Mouse (Mus musculus): ENCODE measurements around the gene Rassf3. TPM values are rescaled to one million over a fixed set of nuclear protein-coding genes. Genes with fewer than 3 reads are reported as not detected.

Rassf3 gene
- polyA plus RNA-seq, 1 experiment from 2014 or later: 6.2 TPM

DNA sequence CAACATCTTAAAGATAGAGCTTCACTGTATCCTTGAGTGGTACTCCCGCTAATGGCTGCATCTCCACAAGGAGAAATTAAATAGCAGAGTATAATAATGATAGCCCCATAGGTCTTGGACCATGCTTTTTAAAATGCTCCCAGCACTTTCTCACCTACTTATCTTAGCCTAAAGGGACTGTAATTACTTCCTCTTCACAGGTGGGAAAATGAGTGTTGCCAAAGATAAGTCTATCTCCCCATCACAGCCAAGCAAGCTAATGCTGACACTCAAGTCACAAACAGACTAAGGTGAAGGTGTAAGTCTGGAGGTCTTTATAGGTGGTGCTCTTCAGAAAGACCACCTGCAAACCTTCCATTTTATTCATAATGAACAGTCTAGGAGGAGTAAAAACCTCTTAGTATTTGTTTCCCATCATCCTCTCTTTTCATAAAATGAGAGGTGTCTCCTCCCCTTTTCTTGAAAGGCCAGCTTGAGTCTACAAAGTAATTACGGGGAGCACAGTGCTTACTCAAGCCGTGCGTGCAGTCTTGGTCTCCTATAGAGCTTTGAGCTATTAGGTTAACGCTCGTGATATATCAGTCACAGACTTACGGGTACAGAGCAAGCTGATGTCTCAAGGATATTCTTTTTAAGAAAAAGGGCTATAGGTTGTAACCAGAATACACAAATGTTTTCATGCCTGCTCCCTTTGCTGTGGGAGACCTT, 16.6 kb upstream of the Rassf3 start:
- no peak for DNase-seq (ENCODE audit: low spot score)

DNA sequence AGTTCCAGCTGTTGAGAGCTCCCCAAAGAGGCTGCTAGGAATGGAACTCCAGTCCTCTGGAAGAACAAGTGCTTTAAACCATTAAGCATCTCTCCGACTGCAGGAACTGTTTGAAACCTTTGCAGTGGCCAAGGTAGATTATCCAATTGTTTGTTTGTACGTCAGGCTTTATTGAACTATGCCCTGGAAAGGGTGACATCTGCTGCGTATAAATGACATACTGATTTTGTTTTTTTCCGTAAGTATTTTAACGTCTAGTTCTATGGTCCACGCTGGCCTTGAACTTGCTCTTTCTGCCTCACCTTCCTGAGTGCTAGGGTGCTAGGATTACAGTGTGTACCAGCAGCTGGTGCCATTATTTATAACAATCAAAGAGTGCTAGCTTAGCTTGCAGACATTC, 13.8 kb upstream of the Rassf3 start:
- no peak for DNase-seq (ENCODE audit: low spot score)

DNA sequence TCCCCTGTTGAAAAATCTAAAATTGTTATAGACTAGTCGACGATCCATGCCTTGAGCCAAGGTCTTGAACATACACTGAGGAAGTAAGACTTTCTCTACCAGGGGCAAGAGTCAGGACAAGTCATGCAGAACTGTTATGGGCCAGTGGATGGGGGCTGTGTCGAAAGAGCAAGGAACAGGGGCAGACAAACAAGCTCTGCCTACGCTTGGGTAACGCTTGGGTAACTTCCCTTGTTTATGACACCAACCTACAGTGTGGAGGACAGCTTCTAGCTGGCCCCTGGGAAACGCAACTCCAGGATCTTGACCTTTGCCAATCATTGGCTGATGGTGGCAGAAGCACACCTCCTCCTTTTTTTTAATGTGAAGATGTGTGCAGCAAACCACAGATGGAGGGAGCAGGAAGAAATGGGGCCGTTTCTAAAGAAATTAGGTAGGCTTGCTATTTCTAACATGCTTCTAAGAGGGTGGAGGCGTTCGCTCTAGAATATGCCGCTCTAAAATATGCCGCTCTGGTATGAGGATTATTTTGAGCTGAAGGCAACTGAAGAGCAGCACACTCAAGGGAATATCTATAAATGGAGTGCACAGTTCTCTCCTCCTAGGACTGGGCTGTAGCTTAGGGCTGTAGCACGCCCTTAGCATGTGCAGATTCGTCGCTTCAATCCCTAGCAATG, 12.6 kb upstream of the Rassf3 start:
- DNase-seq (ENCODE audit: low spot score): no peak

DNA sequence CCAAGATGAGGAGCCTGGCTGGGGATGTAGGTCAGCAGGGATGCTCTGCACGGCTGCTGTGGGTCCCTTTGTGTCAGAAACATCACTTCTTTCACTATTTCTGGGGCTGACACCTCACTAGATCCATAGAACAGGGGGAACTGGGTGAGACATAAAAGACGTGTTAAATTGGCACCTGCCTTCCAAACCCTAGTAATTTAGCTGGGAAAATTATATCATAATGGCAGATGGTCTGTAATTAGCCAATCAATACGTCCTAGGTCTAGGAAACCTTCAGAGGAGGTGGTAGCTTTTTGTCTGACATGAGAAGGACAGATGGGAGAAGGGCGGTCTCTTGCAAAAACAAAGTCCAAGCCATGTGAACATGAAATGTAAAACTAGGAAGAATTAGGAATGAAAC, 11.6 kb upstream of the Rassf3 start:
- no peak for DNase-seq (ENCODE audit: low spot score)

DNA sequence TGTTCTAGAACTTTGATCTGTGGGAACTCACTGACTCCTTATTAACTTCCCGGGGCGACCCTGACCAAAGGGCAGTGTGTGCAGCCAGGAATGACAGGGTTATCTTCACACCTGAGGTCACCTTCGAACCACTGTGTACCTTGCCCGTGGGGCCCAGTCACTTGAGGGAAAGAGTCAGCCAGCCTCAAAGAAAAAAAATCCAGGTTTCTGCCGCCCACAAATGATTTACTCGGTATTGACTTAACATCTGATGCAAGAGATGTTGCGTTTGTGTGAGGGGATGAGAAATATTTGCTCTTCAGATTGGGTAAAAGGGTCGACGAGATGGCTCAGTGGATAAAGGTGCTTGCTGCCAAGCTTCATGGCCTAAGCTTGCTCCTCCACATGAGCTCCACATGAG, 10.2 kb upstream of the Rassf3 start:
- DNase-seq (ENCODE audit: low spot score): no peak

DNA sequence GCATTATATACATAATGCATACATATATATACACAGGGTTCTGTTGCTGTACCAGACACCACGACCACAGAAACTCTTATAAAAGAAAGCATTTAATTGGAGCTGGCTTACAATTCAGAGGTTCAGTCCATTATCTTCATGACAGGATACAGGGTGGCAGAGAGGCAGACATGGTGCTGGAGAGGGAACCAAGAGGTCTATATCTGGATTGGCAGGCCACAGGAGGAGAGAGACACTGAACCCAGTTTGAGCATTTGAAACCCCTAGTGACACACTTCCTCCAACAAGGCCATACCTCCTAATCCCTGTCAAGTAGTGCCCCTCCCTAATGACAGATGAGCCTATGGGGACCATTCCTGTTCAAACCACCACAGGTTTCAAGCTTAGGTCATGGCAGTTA, 7.2 kb upstream of the Rassf3 start:
- no peak for DNase-seq (ENCODE audit: low spot score)

DNA sequence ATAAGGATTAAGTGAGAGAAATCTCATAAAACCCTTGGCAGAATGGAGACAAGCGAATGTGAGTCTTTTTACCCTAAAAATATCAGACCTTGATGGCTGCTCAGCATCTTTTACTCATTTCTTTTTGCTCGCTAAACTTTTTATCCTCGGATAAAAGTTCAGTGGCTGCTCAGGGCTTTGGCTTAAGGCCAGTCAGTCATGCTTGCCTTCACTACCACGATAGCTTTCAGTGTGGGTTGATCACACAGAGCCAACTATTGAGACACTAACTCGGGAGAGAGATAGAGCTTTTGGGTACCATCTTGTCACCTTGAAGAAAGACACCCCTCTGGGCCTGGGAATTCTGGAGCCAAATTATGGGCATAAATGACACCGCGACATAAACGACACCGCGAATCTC, 5.0 kb upstream of the Rassf3 start:
- DNase-seq (ENCODE audit: low spot score): no peak

DNA sequence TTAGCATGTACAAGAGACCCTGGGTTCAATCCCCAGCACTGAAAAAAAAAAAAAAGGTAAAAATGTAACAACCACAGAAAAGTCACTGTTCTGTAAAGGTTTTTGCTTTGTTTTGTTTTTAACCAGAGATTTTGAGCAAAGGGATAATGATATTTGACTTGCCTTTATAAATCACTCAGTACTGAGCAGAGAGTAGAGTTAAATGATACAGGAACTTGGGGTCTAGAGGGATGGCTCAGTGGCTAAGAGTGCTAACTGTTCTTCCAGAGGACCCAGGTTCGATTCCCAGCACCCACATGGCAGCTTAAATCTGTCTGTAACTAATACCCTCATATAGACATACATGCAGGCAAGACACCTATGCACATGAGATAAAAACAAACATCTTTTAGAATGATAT, 3.8 kb upstream of the Rassf3 start:
- DNase-seq (ENCODE audit: low spot score): no peak

DNA sequence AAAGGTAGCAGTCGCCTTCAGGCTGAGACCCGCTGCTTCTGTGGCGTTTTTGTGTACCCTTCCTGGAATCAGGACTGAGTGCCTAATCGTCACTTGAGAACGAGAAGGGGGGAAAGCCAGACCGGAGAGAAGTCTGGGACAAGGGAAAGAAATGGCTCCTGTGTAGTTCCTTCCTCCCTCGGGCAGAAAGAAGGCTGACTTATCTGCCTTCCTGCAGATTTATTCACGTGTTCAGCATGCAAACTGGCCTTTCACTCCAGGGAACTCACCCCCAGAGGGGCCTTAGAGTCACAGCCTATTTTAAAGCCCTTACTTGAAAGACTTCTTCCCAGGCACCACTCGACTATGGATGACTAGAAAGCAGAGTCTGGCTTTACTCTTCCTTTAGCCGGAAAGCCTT, 1.3 kb upstream of the Rassf3 start:
- no peak for DNase-seq (ENCODE audit: low spot score)

DNA sequence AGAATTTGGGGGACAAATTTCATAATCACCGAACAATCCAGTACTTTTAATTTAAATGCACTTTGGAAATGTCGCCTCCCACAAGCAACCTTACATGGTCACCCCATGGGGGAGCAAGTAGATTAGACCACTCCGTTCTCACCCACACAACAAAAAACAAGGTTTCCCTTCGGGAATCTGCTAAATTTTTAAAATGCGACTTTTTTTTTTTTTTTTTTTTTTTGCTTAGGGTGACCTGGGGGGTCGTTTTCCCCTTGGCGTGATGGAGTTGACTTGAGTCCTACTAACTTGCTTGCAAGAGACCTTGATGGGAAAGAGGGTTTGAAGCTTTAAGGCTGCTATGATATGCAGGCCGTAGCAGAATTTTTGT, 806 bp upstream of the Rassf3 start:
- no peak for DNase-seq (ENCODE audit: low spot score)

DNA sequence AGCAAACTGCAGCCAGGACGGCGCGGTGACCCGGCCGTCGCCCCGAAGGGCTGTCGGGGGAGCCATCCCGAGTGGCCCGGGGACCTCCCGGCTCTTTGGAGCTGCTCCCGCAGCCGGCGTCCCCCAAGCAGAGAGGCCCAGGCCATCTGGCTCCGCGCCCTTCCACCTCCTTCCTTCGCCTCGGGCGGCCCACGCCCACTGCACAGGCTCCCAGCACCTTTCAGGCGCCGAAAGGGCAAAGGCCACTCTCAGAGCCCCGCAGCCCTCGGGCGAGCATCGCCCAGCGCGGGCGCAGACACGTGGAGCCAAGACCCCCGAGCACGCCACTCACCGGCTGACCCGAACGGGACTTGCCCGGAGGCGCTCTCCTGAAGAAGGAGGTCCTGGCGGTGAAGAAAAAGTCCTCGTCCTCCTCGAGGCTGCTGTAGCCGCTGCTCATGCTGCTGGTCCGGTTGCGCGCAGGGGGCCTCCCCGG, 438 bp downstream of the Rassf3 start:
- peak; percentile 16 for DNase-seq (ENCODE audit: low spot score)

DNA sequence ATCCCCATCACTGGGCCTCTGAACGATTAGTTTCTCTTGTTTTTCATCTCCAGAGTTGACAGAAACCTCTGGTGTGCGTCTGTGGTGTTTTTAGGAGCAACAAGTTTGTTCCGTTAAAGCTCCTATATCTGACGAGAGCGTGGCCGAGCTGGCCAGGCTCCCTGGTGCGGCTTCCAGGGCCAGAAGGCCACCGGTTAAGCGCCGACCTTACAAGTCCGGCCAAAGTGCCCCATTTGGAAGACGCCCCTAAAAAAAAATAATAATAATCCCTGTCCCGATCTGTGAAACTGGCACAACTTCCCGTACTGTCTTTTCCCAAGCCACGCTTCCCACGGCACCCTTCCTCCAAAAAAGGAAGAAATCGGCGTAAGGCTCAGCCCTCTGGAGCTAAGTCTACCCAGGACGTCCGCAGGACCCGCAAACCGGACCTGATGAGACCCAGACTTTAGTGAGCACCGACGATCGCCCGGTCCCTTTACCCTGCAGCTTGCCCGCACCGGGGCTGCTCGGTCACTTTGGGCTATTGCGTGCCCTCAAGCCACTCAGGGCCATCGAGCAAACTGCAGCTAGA, 961 bp downstream of the Rassf3 start:
- no peak for DNase-seq (ENCODE audit: low spot score)

DNA sequence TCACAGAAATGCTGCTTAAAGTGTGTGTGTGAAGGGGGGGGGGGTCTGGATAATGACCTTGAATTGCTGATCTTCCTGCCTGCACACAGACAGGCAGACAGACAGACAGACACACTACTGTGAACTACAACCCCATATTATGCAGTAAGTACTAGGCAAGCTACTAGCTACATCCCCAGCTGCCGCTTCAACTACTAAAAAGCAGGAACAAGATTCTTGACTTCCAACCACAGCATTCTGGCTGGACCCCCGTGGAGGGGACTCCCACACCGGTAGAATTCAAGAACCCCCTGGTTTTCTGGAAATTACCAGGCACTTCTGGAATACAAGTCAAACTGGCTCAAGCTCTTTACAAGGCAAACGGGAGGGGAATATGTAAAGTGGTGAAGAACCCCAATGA, 1.9 kb downstream of the Rassf3 start:
- DNase-seq (ENCODE audit: low spot score): no peak

DNA sequence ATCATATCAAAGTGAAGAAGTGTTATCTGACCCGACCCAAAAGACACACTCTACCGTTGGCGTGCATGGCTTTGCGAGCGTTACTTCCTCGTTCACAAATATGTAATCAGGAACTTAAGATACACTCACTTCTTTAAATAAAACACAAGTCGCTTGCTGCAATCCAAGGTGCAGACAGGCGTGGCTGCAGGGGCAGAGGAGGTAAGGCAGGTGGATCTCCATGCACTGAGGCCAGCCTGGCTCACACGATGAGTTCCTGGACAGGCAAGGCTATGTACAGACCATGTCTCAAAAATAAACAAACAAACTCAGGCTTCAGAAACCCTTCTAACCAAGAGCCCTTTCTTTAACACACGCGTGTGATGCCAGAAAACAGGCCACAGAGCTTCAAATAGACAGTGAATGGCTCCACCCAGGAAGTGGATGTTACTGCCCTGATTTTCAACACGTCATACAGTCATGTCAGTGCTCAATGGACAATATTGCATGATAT, 2.4 kb downstream of the Rassf3 start:
- peak; percentile 49 for DNase-seq (ENCODE audit: low spot score)

DNA sequence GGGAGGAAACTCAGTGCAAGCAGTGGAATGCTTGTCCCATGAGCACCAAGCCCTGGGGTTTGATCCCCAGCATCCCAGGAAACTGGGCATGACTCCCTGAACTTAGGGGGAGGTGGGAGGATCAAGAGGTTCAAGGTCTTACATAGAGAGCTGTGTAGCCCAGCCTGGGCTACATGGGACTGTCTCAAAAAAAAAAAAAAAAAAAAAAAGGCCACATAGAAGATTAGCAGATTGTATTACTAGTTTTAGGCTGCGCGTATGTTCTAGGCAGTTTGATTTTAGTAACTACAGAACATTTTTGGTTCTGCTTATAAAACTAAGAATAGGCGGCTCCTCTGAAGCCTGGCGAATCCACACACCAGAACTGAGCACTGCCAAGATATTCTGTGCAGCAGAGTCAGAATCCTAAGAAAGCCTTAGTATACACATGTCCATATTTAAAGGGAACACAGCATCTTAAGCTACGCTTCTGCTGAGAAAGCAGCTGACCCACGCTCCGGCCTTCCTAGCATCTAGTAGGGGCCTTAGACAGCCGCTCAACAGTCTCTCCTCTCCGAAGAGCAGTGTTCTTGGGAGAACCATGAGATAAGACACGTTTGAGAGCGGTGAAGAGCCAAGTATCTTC, 3.4 kb downstream of the Rassf3 start:
- no peak for DNase-seq (ENCODE audit: low spot score)

DNA sequence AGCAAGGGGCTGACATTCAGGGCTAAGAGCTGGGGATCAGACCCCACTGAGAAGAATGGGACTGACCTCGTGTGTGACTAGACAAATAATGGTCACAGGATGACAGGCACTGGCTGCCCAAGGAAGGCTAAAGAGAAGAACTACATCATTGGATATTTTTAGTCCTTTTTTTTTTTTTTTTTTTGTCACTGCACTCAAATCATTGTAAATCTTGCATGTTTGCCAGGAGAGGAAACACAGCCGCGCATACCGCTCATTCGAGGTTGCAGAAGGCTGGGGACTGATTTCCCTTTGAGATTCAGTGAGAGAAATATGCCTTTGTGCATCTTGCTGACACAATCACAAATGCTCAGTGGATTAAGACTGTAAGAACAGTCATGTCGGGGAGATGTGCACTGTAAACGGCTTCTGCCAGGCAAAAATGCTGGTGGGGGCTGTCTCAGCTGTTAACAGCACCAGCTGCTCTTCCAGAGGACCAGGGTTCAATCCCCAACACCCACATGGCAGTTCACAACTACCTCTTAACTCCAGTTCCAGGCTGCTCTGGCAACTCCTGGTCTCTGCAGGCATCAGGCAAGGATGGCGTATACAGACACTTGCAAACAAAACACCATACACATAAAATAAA, 4.5 kb downstream of the Rassf3 start:
- DNase-seq (ENCODE audit: low spot score): peak; percentile 41

DNA sequence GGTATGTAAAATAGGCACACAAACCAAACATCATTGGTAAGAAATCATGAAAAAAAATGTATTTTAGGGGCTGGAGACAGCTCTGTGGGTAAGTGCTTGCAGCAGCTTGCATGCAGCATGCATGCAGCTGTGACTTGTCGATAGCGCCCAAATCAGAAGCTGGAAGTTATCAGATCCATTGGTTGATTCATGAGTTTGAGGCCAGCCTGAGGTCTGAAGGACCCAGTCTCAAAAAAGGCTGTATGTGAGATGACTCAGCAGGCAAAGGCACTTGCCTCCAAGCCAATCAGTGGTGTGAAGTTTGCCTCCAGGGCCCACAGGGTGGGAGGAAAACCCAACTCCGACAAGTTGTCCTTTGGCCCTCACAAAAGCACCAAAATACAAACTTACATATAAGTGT, 6.5 kb downstream of the Rassf3 start:
- no peak for DNase-seq (ENCODE audit: low spot score)

DNA sequence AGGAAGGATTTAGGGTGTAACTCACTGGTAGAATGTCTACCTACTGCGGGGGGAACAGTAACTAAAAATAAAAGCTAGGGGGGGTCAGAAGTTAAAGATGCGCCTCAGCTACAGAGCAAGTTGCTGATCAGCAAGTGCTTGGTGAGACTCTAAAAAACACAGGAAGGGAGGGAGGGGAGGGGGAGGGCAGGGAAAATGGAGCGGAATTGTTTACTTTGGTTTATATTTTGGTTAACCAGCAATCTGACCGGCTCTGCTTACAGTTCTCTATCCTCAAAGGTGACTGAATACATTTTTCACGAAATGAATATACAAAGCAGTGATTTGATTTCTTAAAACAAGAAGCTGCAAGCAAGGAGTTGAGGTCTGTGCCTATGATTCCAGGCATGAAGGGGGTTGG, 7.2 kb downstream of the Rassf3 start:
- DNase-seq (ENCODE audit: low spot score): no peak

DNA sequence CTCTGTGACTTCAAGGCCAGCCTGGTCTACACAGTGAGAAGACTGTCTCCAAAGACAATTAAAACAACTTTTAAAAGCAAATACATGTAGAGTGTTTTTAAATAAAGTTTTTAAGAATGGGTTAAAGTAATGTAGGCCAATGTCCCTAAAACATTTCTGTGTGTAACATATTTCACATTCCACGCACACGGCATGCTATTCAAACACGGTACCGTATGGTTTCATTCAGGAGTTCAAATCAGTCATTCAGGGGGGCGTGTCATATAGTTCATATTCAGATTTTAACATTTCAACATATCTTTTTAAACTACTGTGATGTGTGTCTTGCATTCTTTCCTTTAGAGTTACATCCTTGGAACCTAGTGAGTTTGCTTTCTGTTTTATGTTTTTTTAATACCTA, 7.9 kb downstream of the Rassf3 start:
- no peak for DNase-seq (ENCODE audit: low spot score)

DNA sequence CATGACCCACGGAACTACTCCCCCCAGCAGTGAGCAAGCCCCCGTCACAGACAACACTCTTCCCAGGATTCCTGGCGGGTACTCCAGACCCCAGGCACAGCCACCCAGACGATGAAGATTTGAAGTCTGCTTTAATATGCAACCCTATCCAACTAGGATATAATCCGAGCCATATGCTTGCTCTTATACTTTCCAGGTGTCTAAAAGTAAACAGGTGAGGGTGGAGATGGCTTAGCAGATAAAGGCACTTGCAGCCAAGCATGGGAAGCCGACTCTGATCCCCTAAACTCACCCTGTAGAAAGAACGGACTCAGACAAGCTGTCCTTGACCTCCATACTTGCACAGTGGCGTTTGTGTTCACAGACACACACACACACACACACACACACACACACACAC, 8.4 kb downstream of the Rassf3 start:
- DNase-seq (ENCODE audit: low spot score): no peak

DNA sequence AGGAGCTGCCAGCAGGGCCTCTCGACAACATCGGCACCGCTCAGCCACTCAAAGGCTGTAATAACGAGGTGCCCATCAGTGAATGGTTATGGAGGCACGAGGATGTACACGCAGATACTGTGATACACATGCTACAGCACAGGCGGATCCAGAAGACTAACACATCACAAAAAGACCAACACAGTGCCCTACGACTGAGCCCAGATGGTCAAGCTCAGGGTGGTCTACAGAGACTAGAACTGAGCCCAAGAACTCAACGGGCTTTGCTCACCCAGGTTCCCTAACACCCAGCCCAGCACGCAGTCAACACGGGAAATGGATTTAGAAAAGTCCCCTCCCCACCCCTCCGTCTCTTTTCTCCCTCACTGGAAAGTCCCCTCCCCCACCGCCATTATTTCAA, 9.1 kb downstream of the Rassf3 start:
- DNase-seq (ENCODE audit: low spot score): no peak

DNA sequence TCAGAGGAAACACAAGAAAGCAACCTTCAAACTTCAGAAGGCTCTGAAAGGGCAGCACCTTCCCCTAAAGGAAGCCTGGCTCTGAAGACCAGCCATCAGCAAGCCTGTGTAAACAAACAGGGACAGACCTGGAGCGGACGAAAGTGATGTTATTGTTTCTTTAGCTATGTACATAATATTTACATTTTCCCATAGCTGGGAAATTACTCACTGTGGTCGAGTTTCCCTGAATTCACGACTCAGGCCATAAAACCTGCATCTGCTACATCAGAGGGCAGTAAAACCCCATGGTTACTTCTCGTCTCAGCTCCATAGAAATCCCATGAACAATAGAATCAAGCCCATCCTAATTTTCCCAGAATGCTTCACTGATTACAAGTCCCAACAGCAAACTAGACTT, 11.1 kb downstream of the Rassf3 start:
- no peak for DNase-seq (ENCODE audit: low spot score)

All from thymus, postnatal 0 days (tissue).